Mouse (Mus musculus) left cerebral cortex, adult 2 months (tissue): Measurements from ENCODE around the gene Kcnk3. TPM values are rescaled to one million over a fixed set of nuclear protein-coding genes. Genes with fewer than 3 reads are reported as not detected.

Experiments used
- DNase-seq, 2 experiments: peaks; one replicate each; pipeline ENCODE4 v3.0.0; 2021 to 2022; ENCODE audit warnings: low spot score in 2 of 2, mixed read lengths in 1 of 2; ENCODE audit errors: extremely low spot score in 1 of 2
- H3K27ac ChIP-seq: fragments of 200-600 bp; 2 replicates; pipeline ENCODE4 v1.8.1; 2022
- H3K4me3 ChIP-seq: fragments of 200-600 bp; 2 replicates; pipeline ENCODE4 v1.8.1; 2022
- CTCF ChIP-seq: fragments of 200-600 bp; IDR thresholded peaks from 2 replicates; pipeline ENCODE4 v1.8.1; 2022; ENCODE audit warnings: antibody characterized with exemption, mild to moderate bottlenecking, moderate library complexity
- intact Hi-C: fragments of 180-260 bp; cut with DNase I; formaldehyde crosslinking; loops from one replicate; pipeline ENCODE4 v1.15.1; 2025
- long read RNA-seq, 2 experiments: library from polyadenylated mRNA; stranded (forward); transcript quantifications; one replicate each; pipeline ENCODE4 v2.0.0; 2021; ENCODE audit warnings: borderline mapping rate in 2 of 2
- total RNA-seq, 2 experiments: library from RNA; stranded (reverse); gene quantifications; 2 replicates each; pipeline ENCODE4 v1.2.3; 2021

Gene Kcnk3
- total RNA-seq, result 10 to 100 TPM; 22.4 to 23.1 TPM
- long read RNA-seq, experiment 1, transcript Kcnk3-201 (2 exons, 3,811 nt), result major isoform, 29 of 47 reads
- long read RNA-seq, experiment 1, partial matches to known transcripts, result 0 of 47 reads
- long read RNA-seq, experiment 1, other reads (novel, unspliced or antisense), result 18 of 47 reads
- long read RNA-seq, experiment 2, transcript Kcnk3-201 (2 exons, 3,811 nt), result major isoform, 23 of 34 reads
- long read RNA-seq, experiment 2, partial matches to known transcripts, result 0 of 34 reads
- long read RNA-seq, experiment 2, other reads (novel, unspliced or antisense), result 11 of 34 reads

- peak within 1 kb of the TSS; percentile 71 for H3K4me3 ChIP-seq
- intact Hi-C loops, result loop anchor here (2.0 kb wide), 2 partner anchors 19 to 41 kb away; no protein-coding TSS in a partner anchor
- peak; percentile 50 to 53 for DNase-seq
- TF ChIP-seq CTCF, result no peak
- H3K27ac ChIP-seq, result peak within 1 kb of the TSS; percentile 94
Measured at GRCm38 (mm10) chr5:30587681-30588300, at the start of gene Kcnk3. Gene Kcnk3 (plus strand): TSS chr5:30588170.

- intact Hi-C loops, result no loop called here
- no peak for TF ChIP-seq CTCF
- no peak within 1 kb of the TSS for H3K4me3 ChIP-seq
- H3K27ac ChIP-seq, result no peak within 1 kb of the TSS
- no peak for DNase-seq
Measured at GRCm38 (mm10) chr5:30545698-30546097, 42.3 kb upstream of the Kcnk3 start, which contains the start of gene Cib4. Gene Cib4 (minus strand): TSS chr5:30545836.

DNA sequence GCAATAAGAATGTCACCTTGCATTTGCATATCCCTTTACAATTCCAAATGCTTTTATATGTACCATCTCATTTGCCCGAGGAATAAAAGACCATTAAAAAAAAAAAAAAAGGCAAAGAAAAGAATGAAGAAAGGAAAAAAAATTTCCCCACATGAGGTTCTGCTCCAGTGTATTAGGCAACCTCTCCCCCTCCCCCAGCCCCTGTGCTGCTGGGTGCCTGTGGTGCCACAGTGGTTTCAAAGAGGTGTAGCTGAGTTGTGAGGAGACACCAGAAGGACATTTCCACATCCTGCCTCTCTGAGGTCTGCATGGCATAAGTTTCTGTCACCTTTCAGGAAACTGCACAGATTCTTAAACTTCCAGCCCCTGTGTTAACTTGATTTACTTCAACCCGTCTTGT is 39.3 kb upstream of the Kcnk3 start:
- H3K27ac ChIP-seq, result no peak overlapping the region
- TF ChIP-seq CTCF, result no peak
- intact Hi-C loops, result no loop called here
- H3K4me3 ChIP-seq, result no peak overlapping the region
- no peak for DNase-seq

- no peak overlapping the region for H3K27ac ChIP-seq
- TF ChIP-seq CTCF, result peak; percentile 13
- intact Hi-C loops, result no loop called here
- no peak overlapping the region for H3K4me3 ChIP-seq
- no peak for DNase-seq
Measured at GRCm38 (mm10) chr5:30550334-30551021, 37.5 kb upstream of the Kcnk3 start.

GRCm38 (mm10) chr5:30551022-30551638 is 36.8 kb upstream of the Kcnk3 start:
- intact Hi-C loops, result no loop called here
- DNase-seq, result no peak
- Histone ChIP-seq H3K4me3 (no peak overlapping the region), H3K27ac (no peak overlapping the region)
- no peak for TF ChIP-seq CTCF

DNA sequence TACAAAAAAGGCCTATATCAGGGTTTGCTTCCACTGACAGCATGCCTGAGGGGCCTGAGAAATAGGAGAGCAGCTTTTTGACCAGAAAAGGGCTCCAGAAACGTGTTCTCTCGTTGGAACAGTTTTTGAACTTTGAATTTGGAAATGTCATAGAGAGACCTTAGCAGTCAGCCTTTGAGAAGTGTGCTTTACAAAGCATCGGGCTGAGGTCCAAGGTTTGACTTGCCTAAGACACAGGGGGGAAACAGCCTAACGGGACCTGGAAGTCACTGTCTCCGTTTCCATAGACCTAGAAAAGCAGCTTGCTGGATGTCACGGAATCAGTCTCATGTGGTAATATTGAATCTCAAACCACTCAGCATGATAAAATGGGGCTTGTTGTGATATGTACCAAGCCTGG is 36.0 kb upstream of the Kcnk3 start:
- intact Hi-C loops, result no loop called here
- DNase-seq, result no peak
- no peak overlapping the region for H3K27ac ChIP-seq
- no peak overlapping the region for H3K4me3 ChIP-seq
- no peak for TF ChIP-seq CTCF

GRCm38 (mm10) chr5:30553936-30554335 is 34.0 kb upstream of the Kcnk3 start:
- Histone ChIP-seq H3K27ac (no peak overlapping the region), H3K4me3 (no peak overlapping the region)
- DNase-seq, result no peak
- intact Hi-C loops, result no loop called here
- TF ChIP-seq CTCF, result no peak

DNA sequence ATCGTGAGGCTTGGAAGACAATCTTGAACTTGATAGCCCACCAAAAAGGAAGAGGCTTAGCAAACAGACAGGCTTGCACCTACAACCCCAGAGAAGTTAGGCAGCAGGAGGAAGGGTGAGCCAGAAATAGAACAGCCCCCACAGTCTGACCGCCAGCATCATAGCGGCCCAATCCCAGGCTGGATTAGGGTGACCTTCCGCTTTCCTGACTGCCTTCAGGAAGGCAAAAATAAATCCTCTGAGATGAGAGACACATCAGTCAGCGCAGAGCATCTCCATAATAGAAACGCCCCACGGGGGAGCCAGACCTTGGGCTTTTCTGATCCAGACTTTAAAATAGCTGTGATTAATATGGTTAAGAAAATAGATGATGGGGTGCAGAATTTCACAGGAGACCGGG is 33.0 kb upstream of the Kcnk3 start:
- no peak overlapping the region for H3K27ac ChIP-seq
- intact Hi-C loops, result no loop called here
- DNase-seq, result no peak
- TF ChIP-seq CTCF, result no peak
- H3K4me3 ChIP-seq, result no peak overlapping the region

DNA sequence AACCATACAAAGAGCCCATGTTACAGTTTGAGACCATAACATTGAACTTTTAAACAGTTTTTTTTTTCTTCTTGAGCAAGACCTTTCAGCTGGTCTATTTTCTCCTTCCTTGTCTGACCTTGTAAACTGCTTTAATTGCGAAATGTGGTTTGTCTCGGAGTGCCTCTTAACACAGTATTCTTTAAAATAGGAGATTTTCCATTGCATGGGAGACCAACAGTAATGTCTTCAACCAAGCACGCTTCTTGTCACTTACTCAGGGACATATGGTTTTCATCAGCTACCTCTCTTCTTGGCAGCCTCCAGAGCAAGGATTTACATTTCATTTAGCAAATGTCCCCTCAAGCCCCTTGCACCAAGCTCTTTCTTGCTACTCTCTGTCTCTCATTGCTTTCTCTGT is 31.7 kb upstream of the Kcnk3 start:
- intact Hi-C loops, result no loop called here
- TF ChIP-seq CTCF, result no peak
- H3K27ac ChIP-seq, result no peak overlapping the region
- H3K4me3 ChIP-seq, result no peak overlapping the region
- DNase-seq, result no peak

DNA sequence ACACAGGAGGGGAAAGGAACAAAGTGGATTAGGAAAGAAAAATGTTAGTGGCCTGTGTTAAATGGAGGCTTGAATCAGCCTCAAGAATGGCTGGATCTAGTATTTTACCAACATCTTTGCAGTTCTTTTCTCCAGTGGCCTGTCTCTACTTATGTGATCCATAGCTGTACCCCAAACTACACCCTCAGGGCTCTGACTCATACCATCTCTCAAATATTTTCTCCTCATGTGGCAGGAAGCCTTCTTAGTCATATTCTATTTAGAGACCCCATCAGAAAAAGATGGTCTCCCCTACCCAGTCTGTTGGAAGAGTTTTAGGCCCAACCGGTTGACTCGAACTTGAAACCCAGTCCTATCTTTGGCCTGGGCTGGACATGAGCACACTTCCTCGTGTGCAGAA is 28.5 kb upstream of the Kcnk3 start:
- TF ChIP-seq CTCF, result no peak
- no peak overlapping the region for H3K27ac ChIP-seq
- no peak for DNase-seq
- no peak overlapping the region for H3K4me3 ChIP-seq
- intact Hi-C loops, result no loop called here

DNA sequence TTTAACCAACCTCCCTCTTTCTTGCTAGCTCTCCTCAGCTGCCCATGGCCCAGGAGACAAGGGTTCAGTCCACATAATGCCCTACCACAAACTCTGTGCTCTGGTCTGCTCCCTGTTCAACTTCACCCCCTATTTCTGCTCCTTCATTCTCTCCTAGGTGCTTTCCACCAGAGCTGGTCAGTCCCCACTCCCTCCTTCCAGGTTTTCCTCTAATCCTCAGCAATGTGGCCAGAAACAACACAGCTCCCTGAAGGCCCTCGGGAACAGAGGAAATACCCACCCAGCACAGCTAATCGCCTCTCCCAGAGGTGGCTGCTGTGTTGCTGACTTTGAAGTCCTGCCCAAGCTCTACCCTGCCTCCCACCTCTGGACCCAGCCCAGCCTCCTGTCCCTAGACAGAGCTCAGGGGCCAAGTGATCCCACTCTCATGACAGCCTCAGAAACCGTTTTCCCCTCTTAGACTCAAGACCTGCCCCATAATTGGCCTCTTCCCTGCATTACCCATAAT is 27.9 kb upstream of the Kcnk3 start:
- Histone ChIP-seq H3K4me3 (no peak overlapping the region), H3K27ac (no peak overlapping the region)
- DNase-seq, result no peak
- TF ChIP-seq CTCF, result no peak
- intact Hi-C loops, result no loop called here

DNA sequence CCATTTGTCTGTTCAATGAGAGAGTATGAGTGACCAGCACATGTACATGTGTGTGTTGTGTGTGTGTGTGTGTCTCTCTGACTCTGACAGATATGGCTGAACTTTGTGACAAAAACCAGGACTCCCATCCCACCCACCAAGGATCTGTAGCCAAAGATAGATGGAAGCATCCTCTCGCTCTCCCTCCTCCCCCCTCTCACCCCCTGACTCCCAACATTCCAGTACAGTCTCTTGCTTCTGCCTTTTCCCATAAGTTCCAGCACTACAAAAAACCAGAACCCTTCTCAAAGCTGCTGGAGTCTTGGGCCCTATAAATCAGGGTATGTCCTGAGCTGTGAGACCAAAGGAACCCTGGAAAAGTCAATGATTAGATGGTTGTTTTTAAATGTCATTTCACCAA is 19.5 kb upstream of the Kcnk3 start:
- Histone ChIP-seq H3K27ac (no peak overlapping the region), H3K4me3 (no peak overlapping the region)
- no peak for TF ChIP-seq CTCF
- intact Hi-C loops, result no loop called here
- DNase-seq, result no peak
